Mouse (Mus musculus) MEL (cell line): ENCODE measurements around the gene Inafm2. TPM values are rescaled to one million over a fixed set of nuclear protein-coding genes. Genes with fewer than 3 reads are reported as not detected.

Source experiments
- DNase-seq: peaks from one replicate; pipeline ENCODE4 v3.0.0; 2011; ENCODE audit warnings: low read depth, low spot score
- H3K27ac ChIP-seq: 2 replicates; pipeline ENCODE4 v1.5.1; 2012; ENCODE audit warnings: low read depth, mild to moderate bottlenecking, control low read depth, low read length, moderate library complexity; ENCODE audit not compliant: control insufficient read depth
- H3K27me3 ChIP-seq, 2 experiments: fragments of 150-350 bp in 1 of 2; sonication (generic) in 1 of 2; 2 replicates each; pipeline ENCODE4 v1.6.1; 2012; ENCODE audit warnings: low read length in 2 of 2, mild to moderate bottlenecking in 2 of 2, improper control_type of control experiment in 1 of 2, moderate library complexity in 1 of 2; ENCODE audit not compliant: insufficient read depth in 2 of 2, control insufficient read depth in 1 of 2
- H3K36me3 ChIP-seq, 2 experiments: 2 replicates each; pipeline ENCODE4 v1.6.1; 2012 to 2014; ENCODE audit warnings: low read length in 2 of 2, improper control_type of control experiment in 1 of 2, inconsistent platforms in 1 of 2, mild to moderate bottlenecking in 1 of 2; ENCODE audit not compliant: insufficient read depth in 2 of 2, control insufficient read depth in 1 of 2
- H3K4me1 ChIP-seq, 2 experiments: fragments of 150-350 bp in 1 of 2; sonication (generic) in 1 of 2; 2 replicates each; pipeline ENCODE4 v1.6.1; 2012; ENCODE audit warnings: low read length in 2 of 2, improper control_type of control experiment in 1 of 2, mild to moderate bottlenecking in 1 of 2; ENCODE audit not compliant: insufficient read depth in 2 of 2, control insufficient read depth in 1 of 2
- H3K4me3 ChIP-seq, 2 experiments: fragments of 150-350 bp in 1 of 2; sonication (generic) in 1 of 2; 2 replicates each; pipeline ENCODE4 v1.5.1; 2012; ENCODE audit warnings: low read depth in 2 of 2, low read length in 2 of 2, mild to moderate bottlenecking in 2 of 2, moderate library complexity in 2 of 2, control low read depth in 1 of 2, improper control_type of control experiment in 1 of 2; ENCODE audit not compliant: control insufficient read depth in 1 of 2, insufficient read depth in 1 of 2
- H3K79me2 ChIP-seq: 2 replicates; pipeline ENCODE4 v1.6.1; 2012; ENCODE audit warnings: mild to moderate bottlenecking, low read length, moderate library complexity; ENCODE audit not compliant: control insufficient read depth, poor library complexity, insufficient read depth
- H3K9ac ChIP-seq: 2 replicates; pipeline ENCODE4 v1.6.1; 2012; ENCODE audit warnings: low read depth, mild to moderate bottlenecking, control low read depth, low read length, moderate library complexity; ENCODE audit not compliant: control insufficient read depth, poor library complexity, severe bottlenecking
- H3K9me3 ChIP-seq: fragments of 150-350 bp; sonication (generic); replicated peaks from 2 replicates; pipeline ENCODE4 v1.6.1; 2012; ENCODE audit warnings: mild to moderate bottlenecking, low read length, improper control_type of control experiment, moderate library complexity; ENCODE audit not compliant: insufficient read depth
- CHD1 ChIP-seq: IDR thresholded peaks from 2 replicates; pipeline ENCODE4 v1.6.1; 2012; ENCODE audit warnings: low read depth, mild to moderate bottlenecking, inconsistent platforms, low read length, improper control_type of control experiment
- E2F4 ChIP-seq: IDR thresholded peaks from 2 replicates; pipeline ENCODE4 v1.6.1; 2011; ENCODE audit warnings: low read depth, low read length, improper control_type of control experiment, borderline replicate concordance
- ELF1 ChIP-seq: IDR thresholded peaks from 2 replicates; pipeline ENCODE4 v1.6.1; 2014; ENCODE audit warnings: low read depth, mild to moderate bottlenecking, inconsistent platforms, low read length, improper control_type of control experiment, moderate library complexity
- EP300 ChIP-seq, 2 experiments: IDR thresholded peaks; 2 replicates each; pipeline ENCODE4 v1.6.1; 2011; ENCODE audit warnings: improper control_type of control experiment in 2 of 2, low read length in 2 of 2, low read depth in 1 of 2, mild to moderate bottlenecking in 1 of 2
- ETS1 ChIP-seq: IDR thresholded peaks from 2 replicates; pipeline ENCODE4 v1.6.1; 2012; ENCODE audit warnings: low read depth, mild to moderate bottlenecking, inconsistent platforms, low read length, improper control_type of control experiment, moderate library complexity
- HCFC1 ChIP-seq: IDR thresholded peaks from 2 replicates; pipeline ENCODE4 v1.6.1; 2012; ENCODE audit warnings: low read depth, mild to moderate bottlenecking, inconsistent platforms, low read length, improper control_type of control experiment, moderate library complexity
- JUND ChIP-seq: IDR thresholded peaks from 2 replicates; pipeline ENCODE4 v1.6.1; 2011; ENCODE audit warnings: low read depth, mild to moderate bottlenecking, improper control_type of control experiment, low read length
- KAT2A ChIP-seq: conservative IDR thresholded peaks from 2 replicates; pipeline ENCODE4 v1.6.1; 2012; ENCODE audit warnings: low read depth, low read length, improper control_type of control experiment, inconsistent platforms
- MAX ChIP-seq: IDR thresholded peaks from 2 replicates; pipeline ENCODE4 v1.6.1; 2011; ENCODE audit warnings: low read length, improper control_type of control experiment
- MAZ ChIP-seq: IDR thresholded peaks from 2 replicates; pipeline ENCODE4 v1.6.1; 2012; ENCODE audit warnings: low read depth, mild to moderate bottlenecking, inconsistent platforms, low read length, improper control_type of control experiment
- MEF2A ChIP-seq: IDR thresholded peaks from 2 replicates; pipeline ENCODE4 v1.6.1; 2014; ENCODE audit warnings: low read depth, mild to moderate bottlenecking, inconsistent platforms, low read length, improper control_type of control experiment; ENCODE audit not compliant: poor library complexity, insufficient replicate concordance, severe bottlenecking; ENCODE audit errors: extremely low read depth
- MXI1 ChIP-seq: IDR thresholded peaks from 2 replicates; pipeline ENCODE4 v1.6.1; 2011; ENCODE audit warnings: mild to moderate bottlenecking, low read depth, low read length, improper control_type of control experiment
- MYB ChIP-seq: IDR thresholded peaks from 2 replicates; pipeline ENCODE4 v1.6.1; 2011; ENCODE audit warnings: mild to moderate bottlenecking, low read depth, low read length, improper control_type of control experiment
- POLR2A ChIP-seq, 2 experiments: IDR thresholded peaks; 2 replicates each; pipeline ENCODE4 v1.6.1; 2011 to 2012; ENCODE audit warnings: low read length in 2 of 2, mild to moderate bottlenecking in 2 of 2, control low read depth in 1 of 2, improper control_type of control experiment in 1 of 2, low read depth in 1 of 2, moderate library complexity in 1 of 2; ENCODE audit not compliant: control insufficient read depth in 1 of 2, insufficient read depth in 1 of 2, poor library complexity in 1 of 2
- POLR2AphosphoS2 ChIP-seq: IDR thresholded peaks from 2 replicates; pipeline ENCODE4 v1.6.1; 2011; ENCODE audit warnings: low read length, improper control_type of control experiment
- RAD21 ChIP-seq: IDR thresholded peaks from 2 replicates; pipeline ENCODE4 v1.6.1; 2011; ENCODE audit warnings: mild to moderate bottlenecking, low read depth, low read length, improper control_type of control experiment
- RCOR1 ChIP-seq: IDR thresholded peaks from 2 replicates; pipeline ENCODE4 v1.6.1; 2012; ENCODE audit warnings: low read depth, mild to moderate bottlenecking, inconsistent platforms, low read length, improper control_type of control experiment
- SMC3 ChIP-seq: IDR thresholded peaks from 2 replicates; pipeline ENCODE4 v1.6.1; 2011; ENCODE audit warnings: low read depth, low read length, improper control_type of control experiment
- TAL1 ChIP-seq: IDR thresholded peaks from 2 replicates; pipeline ENCODE4 v1.6.1; 2012; ENCODE audit warnings: mild to moderate bottlenecking, inconsistent platforms, low read length, moderate library complexity, mixed read lengths
- TBP ChIP-seq: IDR thresholded peaks from 2 replicates; pipeline ENCODE4 v1.8.0; 2011; ENCODE audit warnings: low read depth, low read length, improper control_type of control experiment
- TCF12 ChIP-seq: IDR thresholded peaks from 2 replicates; pipeline ENCODE4 v1.6.1; 2014; ENCODE audit warnings: low read depth, mild to moderate bottlenecking, inconsistent platforms, low read length, improper control_type of control experiment, moderate library complexity
- UBTF ChIP-seq: IDR thresholded peaks from 2 replicates; pipeline ENCODE4 v1.6.1; 2012; ENCODE audit warnings: low read depth, mild to moderate bottlenecking, inconsistent platforms, low read length, improper control_type of control experiment, moderate library complexity, borderline replicate concordance; ENCODE audit not compliant: insufficient read depth
- USF1 ChIP-seq: IDR thresholded peaks from 2 replicates; pipeline ENCODE4 v1.6.1; 2014; ENCODE audit warnings: low read depth, mild to moderate bottlenecking, inconsistent platforms, low read length, improper control_type of control experiment, moderate library complexity
- ZNF384 ChIP-seq: IDR thresholded peaks from 2 replicates; pipeline ENCODE4 v1.6.1; 2012; ENCODE audit warnings: low read depth, mild to moderate bottlenecking, inconsistent platforms, low read length, improper control_type of control experiment
- polyA plus RNA-seq, 2 experiments: library from polyadenylated mRNA; stranded (reverse) in 1 of 2; unstranded in 1 of 2; fragments of >175 nt in 1 of 2; fragments of >200 nt in 1 of 2; gene quantifications; 2 replicates each; pipeline versions ENCODE4 v1.2.1 to v1.2.4; 2012; ENCODE audit warnings: low replicate concordance in 2 of 2, low read depth in 1 of 2; ENCODE audit not compliant: insufficient read length in 2 of 2, insufficient read depth in 1 of 2, missing spikeins in 1 of 2
- total RNA-seq: library from RNA; depleted of rRNA; stranded (reverse); fragments of 300-350 nt; gene quantifications from 2 replicates; pipeline ENCODE4 v1.2.3, GENCODE M21; 2012

Gene Inafm2
- total and polyA plus RNA-seq, 3 experiments = 8.6 to 14.5 TPM; not detected in 1

DNA sequence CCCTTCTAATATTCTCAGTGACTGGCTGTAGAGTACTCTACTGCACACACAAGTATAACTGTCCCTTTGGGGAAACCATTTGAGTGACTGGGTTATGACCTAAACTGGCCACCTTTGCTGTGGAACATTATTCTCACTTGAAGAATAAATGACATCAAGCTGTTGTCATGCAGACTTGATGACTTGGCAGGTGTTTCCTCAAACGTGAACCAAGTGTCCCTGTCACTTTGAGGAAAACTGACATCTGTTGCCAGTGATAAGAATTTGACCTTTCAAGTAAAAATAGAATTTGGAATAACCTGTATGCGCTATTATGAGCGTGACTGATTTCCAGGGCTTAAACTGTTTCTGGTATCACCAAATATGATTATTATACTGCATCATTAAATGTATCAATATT is 5.2 kb upstream of the Inafm2 start:
- no peak overlapping the region for H3K9ac ChIP-seq
- no peak for DNase-seq
- no peak overlapping the region for H3K4me3 ChIP-seq

DNA sequence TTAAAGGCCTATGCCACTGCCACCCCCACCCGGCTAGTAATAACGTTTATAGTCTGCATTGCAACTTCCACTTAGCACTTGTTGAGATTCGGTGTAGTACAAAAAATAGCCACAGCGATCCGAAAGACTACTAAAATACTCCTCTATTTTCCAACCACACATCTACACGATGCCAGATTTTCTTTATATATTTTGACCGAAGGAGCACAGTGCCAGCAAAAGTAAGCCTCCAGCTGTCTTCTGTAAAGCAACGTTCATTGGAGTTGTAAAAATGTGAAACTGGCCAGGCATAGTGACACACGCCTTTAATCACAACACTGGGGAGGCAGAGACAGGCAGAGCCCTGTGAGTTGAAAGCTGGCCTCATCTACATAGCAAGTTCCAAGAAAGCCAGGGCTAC is 4.4 kb upstream of the Inafm2 start:
- H3K9ac ChIP-seq = no peak overlapping the region
- no peaks in the 10 kb centered on the region for H3K27me3 ChIP-seq
- peaks cover 4 to 12% of the 10 kb centered on the region in 2 experiments for H3K4me1 ChIP-seq
- no peak overlapping the region for H3K27ac ChIP-seq
- no peak overlapping the region for H3K4me3 ChIP-seq
- no peak for DNase-seq
- peaks cover 6% of the 10 kb centered on the region for H3K79me2 ChIP-seq
- peaks cover 0 to 5% of the 10 kb centered on the region in 2 experiments; a peak in 2 of 4 replicates for H3K36me3 ChIP-seq
- no peaks in the 10 kb centered on the region for H3K9me3 ChIP-seq
- no peak for TF ChIP-seq ZNF384

More for the DNA sequence above, 5.2 kb upstream of the Inafm2 start:
- Histone ChIP-seq H3K79me2 (no peaks in the 10 kb centered on the region; the same call in 1 of the 2 replicates), H3K27ac (no peak overlapping the region), H3K36me3 (peaks cover 0 to 5% of the 10 kb centered on the region in 2 experiments; a peak in 2 of 4 replicates)
- TF ChIP-seq ETS1 = 0 out of 2 replicates have a peak, but pooled peaks have one; percentile 25
- no peak for TF ChIP-seq SMC3
- TF ChIP-seq MEF2A = 0 out of 2 replicates have a peak, but pooled peaks have one; percentile 24
- TF ChIP-seq, all 39 proteins: peak for 2
- H3K4me1 ChIP-seq = peaks cover 4 to 12% of the 10 kb centered on the region in 2 experiments
- H3K9me3 ChIP-seq = no peaks in the 10 kb centered on the region
- H3K27me3 ChIP-seq = no peaks in the 10 kb centered on the region

DNA sequence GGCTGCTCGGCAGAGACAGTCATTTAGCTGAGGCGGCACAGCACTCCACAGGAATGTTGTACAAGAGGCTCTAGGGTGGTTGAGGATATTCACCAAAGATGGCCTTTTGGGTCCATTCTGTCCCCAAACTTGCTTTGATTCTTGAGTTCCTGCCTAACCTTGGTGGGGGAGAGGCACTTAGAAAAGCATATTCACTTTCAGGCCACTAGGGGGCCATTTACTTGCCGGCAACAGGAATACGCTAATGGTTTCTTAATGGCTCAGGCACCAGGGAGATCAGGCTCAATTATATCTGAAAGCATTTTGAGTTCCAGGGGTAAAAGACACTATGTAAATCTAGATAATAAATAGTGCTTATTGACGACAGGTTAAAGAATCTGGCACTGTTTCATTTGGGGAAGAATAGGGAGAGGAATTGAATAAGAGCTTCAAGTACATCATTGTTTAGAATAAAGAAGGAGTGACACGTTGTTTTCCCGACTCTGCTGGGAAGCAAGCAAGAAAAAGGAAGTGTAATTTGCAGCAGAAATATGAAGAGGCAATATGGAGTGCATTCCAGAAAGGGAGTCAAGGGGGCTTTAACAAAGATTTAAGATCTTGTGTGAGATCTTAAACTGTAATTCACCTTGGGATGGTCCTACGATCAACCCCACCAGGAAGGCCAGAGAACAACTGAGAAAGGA is 2.2 kb upstream of the Inafm2 start:
- H3K9me3 ChIP-seq = no peaks in the 10 kb centered on the region
- H3K4me1 ChIP-seq = peaks cover 4 to 16% of the 10 kb centered on the region in 2 experiments
- H3K4me3 ChIP-seq = peak overlapping the region in 1 of 2 experiments; percentile 41; a peak in 2 of 4 replicates
- H3K36me3 ChIP-seq = peaks cover under 1 to 15% of the 10 kb centered on the region in 2 experiments; a peak in 3 of 4 replicates
- peak; percentile 85 for DNase-seq
- H3K27ac ChIP-seq = no peak overlapping the region
- H3K27me3 ChIP-seq = no peaks in the 10 kb centered on the region
- no peak overlapping the region for H3K9ac ChIP-seq
- H3K79me2 ChIP-seq = peaks cover 25% of the 10 kb centered on the region
- TF ChIP-seq TBP (no peak), ZNF384 (no peak), MAZ (0 out of 2 replicates have a peak, but pooled peaks have one; percentile 64), ETS1 (peak; percentile 14; the same call in 1 of the 2 replicates), USF1 (0 out of 2 replicates have a peak, but pooled peaks have one; percentile 4), ELF1 (peak; percentile 57; the same call in 1 of the 2 replicates), UBTF (no peak), POLR2AphosphoS2 (no peak), E2F4 (no peak), HCFC1 (peak; percentile 43; the same call in 1 of the 2 replicates), TCF12 (no peak), RAD21 (peak; percentile 58), RCOR1 (no peak), JUND (no peak), MYB (no peak), TAL1 (no peak), MAX (peak; percentile 54), CHD1 (no peak), KAT2A (no peak), POLR2A (IDR thresholded peaks at IDR 0.05; ENCODE audit: control insufficient read depth in 1 of 2, insufficient read depth in 1 of 2, low read depth in 1 of 2, low read length in 2 of 2, poor library complexity in 1 of 2) (no peak), EP300 (IDR thresholded peaks at IDR 0.05; ENCODE audit: low read depth in 1 of 2, low read length in 2 of 2) (peak; percentile 4 to 5; a peak in 1 of 4 replicates), MXI1 (peak; percentile 25; the same call in 1 of the 2 replicates), SMC3 (peak; percentile 90)
